Mouse (Mus musculus): Measurements from ENCODE around the gene Apol7a.

DNA sequence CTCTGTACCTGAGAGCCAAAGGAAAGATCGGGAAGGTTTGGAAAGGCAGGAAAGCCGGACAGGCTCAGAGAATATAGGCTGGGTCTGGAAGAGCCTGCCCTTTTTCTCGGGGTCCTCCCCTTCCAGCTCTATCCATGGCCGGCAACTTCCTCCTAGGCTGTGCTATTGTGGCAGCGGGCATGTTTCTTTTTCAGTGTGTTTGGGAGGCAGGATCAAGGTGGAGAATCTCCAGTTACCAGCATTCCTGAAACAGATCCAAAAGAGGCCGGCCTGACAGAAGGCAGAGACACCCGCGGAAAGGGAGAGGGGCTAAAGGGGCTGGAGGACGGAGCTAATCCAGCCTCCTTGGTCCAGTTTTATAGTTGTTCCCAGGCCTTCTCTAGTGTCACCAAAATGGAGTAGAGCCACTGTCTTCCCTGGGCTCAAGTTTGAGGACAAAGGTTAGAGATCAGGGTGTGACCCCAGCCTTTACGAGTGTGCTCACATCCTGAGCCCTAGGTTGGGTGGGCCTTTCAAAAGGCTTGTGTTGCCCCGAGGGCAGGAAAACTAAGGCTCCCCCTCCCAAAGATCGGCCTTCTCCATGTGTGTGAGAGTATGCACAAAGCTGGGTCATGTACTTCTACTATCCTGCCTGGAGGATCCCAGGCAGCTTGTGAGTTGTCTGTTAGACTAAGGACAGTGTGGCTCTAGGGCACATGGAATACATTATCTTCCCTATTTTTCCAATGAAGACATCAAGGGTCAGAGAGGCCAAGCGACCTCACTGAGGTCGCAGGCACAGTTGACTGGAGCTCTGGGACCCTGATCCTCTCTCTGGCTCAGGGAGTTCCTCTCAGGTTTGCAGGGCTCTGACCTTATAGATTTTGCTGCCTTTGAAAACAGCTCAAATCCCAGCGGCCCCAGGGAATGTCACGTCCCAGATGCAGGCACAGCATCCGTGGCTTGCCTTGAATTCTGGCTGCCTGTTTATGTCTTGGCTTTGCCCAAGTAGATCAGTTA lies 54.5 kb downstream of the Apol7a start:
- TF ChIP-seq CTCF (IDR thresholded peaks at IDR 0.05), result no peak
- no peak for TF ChIP-seq EP300 (IDR thresholded peaks at IDR 0.05)

Data from lung, postnatal 0 days (tissue).